Mouse (Mus musculus) right cerebral cortex, postnatal 10 days (tissue): ENCODE measurements around the gene Rfxap.
A peak's percentile ranks its signal among the peaks of the same experiment; 100 is the strongest.
"Not testable (repeated sequence)": the region's sequence is repeated elsewhere in the genome, so short reads cannot be mapped to it uniquely, and the experiment has no call there.

Experiments
- DNase-seq, 2 experiments: peaks; one replicate each; pipeline ENCODE4 v3.0.0; 2021; ENCODE audit warnings: low spot score in 2 of 2

Rfxap gene

GRCm38 (mm10) chr3:54766811-54767210 is 40.8 kb downstream of the Rfxap start:
- DNase-seq: no peak

GRCm38 (mm10) chr3:54766034-54766433 is 41.6 kb downstream of the Rfxap start:
- no peak for DNase-seq

- DNase-seq: not testable (repeated sequence)
These were observed 42.1 kb downstream of the Rfxap start for GRCm38 (mm10) chr3:54765521-54765920.

GRCm38 (mm10) chr3:54764418-54764817 is 43.2 kb downstream of the Rfxap start:
- DNase-seq: peak; percentile 61 to 67

- DNase-seq: no peak
These were observed 46.3 kb downstream of the Rfxap start for GRCm38 (mm10) chr3:54761258-54761657.

- no peak for DNase-seq
These were observed 47.1 kb downstream of the Rfxap start for GRCm38 (mm10) chr3:54760321-54761115.

GRCm38 (mm10) chr3:54759211-54759610 is 48.4 kb downstream of the Rfxap start:
- DNase-seq: no peak

- DNase-seq: no peak
These were observed 50.1 kb downstream of the Rfxap start for GRCm38 (mm10) chr3:54757446-54757845.

GRCm38 (mm10) chr3:54756058-54756457 is 51.5 kb downstream of the Rfxap start:
- DNase-seq: peak; percentile 35 to 45

- DNase-seq: peak; percentile 72 to 75
These were observed 52.2 kb downstream of the Rfxap start, which contains the start of gene Smad9 for GRCm38 (mm10) chr3:54755145-54756041. Gene Smad9 (plus strand): TSS chr3:54755582.

GRCm38 (mm10) chr3:54753411-54753810 is 54.2 kb downstream of the Rfxap start:
- no peak for DNase-seq
